Comparison of ENCODE assay signal across 16 mouse cellular contexts in genomic region chr8:111237301-111237700, GRCm38 (mm10). TPM values are rescaled to one million over a fixed set of nuclear protein-coding genes. Genes with fewer than 3 reads are reported as not detected.
DNase-seq lines count a peak whose midpoint lies in the region; ATAC-seq and TF ChIP-seq lines count a peak whose summit lies in the region.
"Had no signal": no experiment of that assay in that cellular context is flagged by ENCODE, and none has a peak within 500 bp of the region (broad histone marks: within the 10 kb centered on the region; RNA-seq: fewer than 3 reads in every experiment).

No protein-coding gene starts in this region.

- TF ChIP-seq EP300 in heart, postnatal 0 days (IDR thresholded peaks at IDR 0.05; ENCODE audit: low read depth), result no peak
- TF ChIP-seq EP300 in MEL (IDR thresholded peaks at IDR 0.05; ENCODE audit: low read depth in 1 of 2, low read length in 2 of 2), result no peak

- DNase-seq in heart, postnatal 0 days (ENCODE audit: low spot score), result no peak
- peak; percentile 22 for DNase-seq in 3134 (ENCODE audit: extremely low read depth, insufficient read length, low spot score)
- DNase-seq in MEL (ENCODE audit: low read depth, low spot score), result peak; percentile 33
- DNase-seq in adrenal gland, postnatal 36 days, result peak; percentile 35 to 48
- no peak for DNase-seq in forebrain, embryonic 10.5 days (ENCODE audit: extremely low spot score, low spot score)
- no peak for DNase-seq in heart, embryonic 10.5 days (ENCODE audit: low spot score)
- no peak for DNase-seq in kidney, adult 18-20 months
- DNase-seq: cerebellum, postnatal 10 days; heart, adult 18-20 months; kidney, adult 11 months; kidney, postnatal 25 days had no signal

- peaks cover 11% of the 10 kb centered on the region for H3K4me1 ChIP-seq in heart, postnatal 0 days (ENCODE audit: control insufficient read depth, insufficient read depth)
- H3K4me1 ChIP-seq in heart, embryonic 12.5 days (replicated peaks), result peaks cover 15% of the 10 kb centered on the region; the same call in 1 of the 2 replicates
- H3K4me1 ChIP-seq in MEL (ENCODE audit: control insufficient read depth in 1 of 2, insufficient read depth in 2 of 2, low read length in 2 of 2), result peaks cover 0 to 5% of the 10 kb centered on the region in 2 experiments; a peak in 2 of 4 replicates
- peaks cover 5% of the 10 kb centered on the region for H3K4me1 ChIP-seq in forebrain, embryonic 10.5 days
- peaks cover 5% of the 10 kb centered on the region; the same call in 1 of the 2 replicates for H3K4me1 ChIP-seq in heart, embryonic 10.5 days
- H3K4me1 ChIP-seq: midbrain, embryonic 12.5 days had no signal

- no peaks in the 10 kb centered on the region for H3K36me3 ChIP-seq in heart, postnatal 0 days (replicated peaks; ENCODE audit: control insufficient read depth, insufficient read depth, low read length)
- no peaks in the 10 kb centered on the region for H3K36me3 ChIP-seq in heart, embryonic 12.5 days
- peaks cover 0 to 16% of the 10 kb centered on the region in 2 experiments; a peak in 2 of 4 replicates for H3K36me3 ChIP-seq in MEL (ENCODE audit: control insufficient read depth in 1 of 2, insufficient read depth in 2 of 2, low read length in 2 of 2)
- H3K36me3 ChIP-seq in forebrain, embryonic 10.5 days (replicated peaks), result no peaks in the 10 kb centered on the region
- H3K36me3 ChIP-seq in heart, embryonic 10.5 days, result no peaks in the 10 kb centered on the region
- H3K36me3 ChIP-seq: embryonic facial prominence, embryonic 13.5 days; heart, embryonic 15.5 days; midbrain, embryonic 12.5 days had no signal

- no peak for TF ChIP-seq RAD21 in MEL (IDR thresholded peaks at IDR 0.05; ENCODE audit: low read depth, low read length)

- no peak overlapping the region for H3K4me2 ChIP-seq in heart, postnatal 0 days (ENCODE audit: low read depth, low read length)
- H3K4me2 ChIP-seq in heart, embryonic 12.5 days, result no peak overlapping the region
- H3K4me2 ChIP-seq: embryonic facial prominence, embryonic 13.5 days; heart, embryonic 15.5 days; midbrain, embryonic 12.5 days had no signal

- no peak for ATAC-seq in heart, postnatal 0 days (ENCODE audit: insufficient read depth, low read depth)
- no peak for ATAC-seq in heart, embryonic 12.5 days (ENCODE audit: insufficient number of reproducible peaks, low FRiP score)
- ATAC-seq: forebrain, embryonic 16.5 days had no signal

- TF ChIP-seq POLR2A in MEL (IDR thresholded peaks at IDR 0.05; ENCODE audit: control insufficient read depth in 1 of 2, insufficient read depth in 1 of 2, low read depth in 1 of 2, low read length in 2 of 2, poor library complexity in 1 of 2), result no peak

- H3K27ac ChIP-seq in heart, postnatal 0 days (ENCODE audit: low read depth), result peak overlapping the region; percentile 31; the same call in 1 of the 2 replicates
- no peak overlapping the region for H3K27ac ChIP-seq in heart, embryonic 12.5 days (ENCODE audit: poor library complexity, severe bottlenecking)
- no peak overlapping the region for H3K27ac ChIP-seq in MEL (ENCODE audit: control insufficient read depth, low read depth, low read length)
- H3K27ac ChIP-seq in forebrain, embryonic 10.5 days, result no peak overlapping the region
- no peak overlapping the region for H3K27ac ChIP-seq in heart, embryonic 10.5 days
- H3K27ac ChIP-seq: embryonic facial prominence, embryonic 13.5 days; heart, embryonic 15.5 days; midbrain, embryonic 12.5 days had no signal

- H3K27me3 ChIP-seq in heart, postnatal 0 days (ENCODE audit: control insufficient read depth, insufficient read depth, low read length), result no peaks in the 10 kb centered on the region
- no peaks in the 10 kb centered on the region for H3K27me3 ChIP-seq in heart, embryonic 12.5 days (replicated peaks)
- no peaks in the 10 kb centered on the region for H3K27me3 ChIP-seq in MEL (ENCODE audit: control insufficient read depth in 1 of 2, insufficient read depth in 2 of 2, low read length in 2 of 2)
- H3K27me3 ChIP-seq in forebrain, embryonic 10.5 days (ENCODE audit: poor library complexity, severe bottlenecking), result no peaks in the 10 kb centered on the region
- no peaks in the 10 kb centered on the region for H3K27me3 ChIP-seq in heart, embryonic 10.5 days (ENCODE audit: insufficient read depth, poor library complexity, severe bottlenecking)
- H3K27me3 ChIP-seq: embryonic facial prominence, embryonic 13.5 days; heart, embryonic 15.5 days; midbrain, embryonic 12.5 days had no signal

- WGBS in heart, postnatal 0 days, result 70% methylated on average over 3 of the region's 3 CpGs
- WGBS in heart, embryonic 12.5 days, result 82% methylated on average over 3 of the region's 3 CpGs
- 82% methylated on average over 3 of the region's 3 CpGs for WGBS in forebrain, embryonic 10.5 days
- WGBS in heart, embryonic 10.5 days, result 84% methylated on average over 3 of the region's 3 CpGs

- no peak for TF ChIP-seq CTCF in heart, postnatal 0 days (IDR thresholded peaks at IDR 0.05; ENCODE audit: low read depth)
- no peak for TF ChIP-seq CTCF in MEL (IDR thresholded peaks at IDR 0.05 in 2 of 3, conservative IDR thresholded peaks at IDR 0.05 in 1 of 3; ENCODE audit: control insufficient read depth in 1 of 3, insufficient read depth in 1 of 3, low read depth in 2 of 3, low read length in 3 of 3, poor library complexity in 1 of 3, severe bottlenecking in 1 of 3)

- no peak overlapping the region for H3K9ac ChIP-seq in heart, postnatal 0 days (replicated peaks; ENCODE audit: low read depth, low read length)
- no peak overlapping the region for H3K9ac ChIP-seq in heart, embryonic 12.5 days
- no peak overlapping the region for H3K9ac ChIP-seq in MEL (ENCODE audit: control insufficient read depth, low read depth, low read length, poor library complexity, severe bottlenecking)
- H3K9ac ChIP-seq: embryonic facial prominence, embryonic 13.5 days; heart, embryonic 15.5 days; midbrain, embryonic 12.5 days had no signal

- no peaks in the 10 kb centered on the region for H3K9me3 ChIP-seq in heart, postnatal 0 days (replicated peaks; ENCODE audit: control insufficient read depth, low read length)
- H3K9me3 ChIP-seq in heart, embryonic 12.5 days (replicated peaks), result no peaks in the 10 kb centered on the region
- no peaks in the 10 kb centered on the region for H3K9me3 ChIP-seq in MEL (replicated peaks; ENCODE audit: insufficient read depth, low read length)
- H3K9me3 ChIP-seq in forebrain, embryonic 10.5 days, result no peaks in the 10 kb centered on the region
- no peaks in the 10 kb centered on the region for H3K9me3 ChIP-seq in heart, embryonic 10.5 days
- H3K9me3 ChIP-seq: embryonic facial prominence, embryonic 13.5 days; heart, embryonic 15.5 days; midbrain, embryonic 12.5 days had no signal

- H3K79me2 ChIP-seq in MEL (ENCODE audit: control insufficient read depth, insufficient read depth, low read length, poor library complexity), result peaks cover 6% of the 10 kb centered on the region; the same call in 1 of the 2 replicates

- H3K4me3 ChIP-seq in heart, postnatal 0 days (ENCODE audit: low read depth, low read length), result no peak overlapping the region
- no peak overlapping the region for H3K4me3 ChIP-seq in heart, embryonic 12.5 days
- H3K4me3 ChIP-seq in MEL (ENCODE audit: control insufficient read depth in 1 of 2, insufficient read depth in 1 of 2, low read depth in 2 of 2, low read length in 2 of 2), result no peak overlapping the region
- H3K4me3 ChIP-seq in forebrain, embryonic 10.5 days, result no peak overlapping the region
- no peak overlapping the region for H3K4me3 ChIP-seq in heart, embryonic 10.5 days
- H3K4me3 ChIP-seq: embryonic facial prominence, embryonic 13.5 days; heart, embryonic 15.5 days; midbrain, embryonic 12.5 days had no signal

TF ChIP-seq in MEL, 35 proteins besides CTCF, POLR2A, EP300 and RAD21:
- no peak for TF ChIP-seq POLR2AphosphoS2 (IDR thresholded peaks at IDR 0.05; ENCODE audit: low read length)
- TF ChIP-seq SIN3A (IDR thresholded peaks at IDR 0.05; ENCODE audit: low read length), result no peak
- no peak for TF ChIP-seq CHD2 (IDR thresholded peaks at IDR 0.05; ENCODE audit: low read length)
- no peak for TF ChIP-seq ZNF384 (IDR thresholded peaks at IDR 0.05; ENCODE audit: low read depth, low read length)
- no peak for TF ChIP-seq BHLHE40 (IDR thresholded peaks at IDR 0.05; ENCODE audit: borderline replicate concordance, low read depth, low read length)
- no peak for TF ChIP-seq GABPA (IDR thresholded peaks at IDR 0.05; ENCODE audit: low read depth, low read length)
- TF ChIP-seq ZMIZ1 (IDR thresholded peaks at IDR 0.05; ENCODE audit: low read depth, low read length), result no peak
- no peak for TF ChIP-seq UBTF (IDR thresholded peaks at IDR 0.05; ENCODE audit: borderline replicate concordance, insufficient read depth, low read depth, low read length)
- TF ChIP-seq SMC3 (IDR thresholded peaks at IDR 0.05; ENCODE audit: low read depth, low read length), result no peak
- no peak for TF ChIP-seq CHD1 (IDR thresholded peaks at IDR 0.05; ENCODE audit: low read depth, low read length)
- TF ChIP-seq KAT2A (conservative IDR thresholded peaks at IDR 0.05; ENCODE audit: low read depth, low read length), result no peak
- TF ChIP-seq TCF12 (IDR thresholded peaks at IDR 0.05; ENCODE audit: low read depth, low read length), result no peak
- no peak for TF ChIP-seq GATA1 (IDR thresholded peaks at IDR 0.05; ENCODE audit: low read depth, low read length)
- TF ChIP-seq ELF1 (IDR thresholded peaks at IDR 0.05; ENCODE audit: low read depth, low read length), result no peak
- TF ChIP-seq E2F4 (IDR thresholded peaks at IDR 0.05; ENCODE audit: borderline replicate concordance, low read depth, low read length), result no peak

RNA-seq across cellular contexts. Expression of gene Glg1, which starts 21.7 kb away (rescaled TPM):
- total RNA-seq in heart, postnatal 0 days (2014; rRNA removed; ENCODE audit: low replicate concordance), result 30.5 and 41.9 TPM in 2 replicates
- polyA plus RNA-seq in heart, postnatal 0 days (2015; fragmentation: Nextera tagmentation; extraction: Ambion mirVana), result 37.1 and 38.2 TPM in 2 replicates
- 91.2 and 94.3 TPM in 2 replicates for polyA plus RNA-seq in heart, embryonic 12.5 days (2016; fragmentation: Nextera tagmentation; extraction: Ambion mirVana)
- total RNA-seq in MEL (2012; rRNA removed), result 15.9 and 20.2 TPM in 2 replicates
- polyA plus RNA-seq in MEL (2012; ENCODE audit: insufficient read depth in 1 of 2, insufficient read length in 2 of 2, low read depth in 1 of 2, low replicate concordance in 2 of 2, missing spikeins in 1 of 2), result 10 to 100 TPM; 34.3 to 37.2 TPM
- 100 to 1,000 TPM; 116 to 123 TPM for total RNA-seq in adrenal gland, postnatal 36 days (2021)
- 53.0 and 57.0 TPM in 2 replicates for polyA plus RNA-seq in forebrain, embryonic 10.5 days (2016; fragmentation: Nextera tagmentation; extraction: Ambion mirVana)
- 61.5 and 70.4 TPM in 2 replicates for polyA plus RNA-seq in heart, embryonic 10.5 days (2016; fragmentation: Nextera tagmentation; extraction: Ambion mirVana)

Comparison
In these comparisons a context has a peak if more than half of its experiments do, and no peak if none do; other contexts are left out.
1. DNase-seq: peak in 3134 (single experiment), MEL (single experiment) and adrenal gland, postnatal 36 days (2 of 2); none in heart, postnatal 0 days (single experiment), forebrain, embryonic 10.5 days (single experiment), heart, embryonic 10.5 days (single experiment) and kidney, adult 18-20 months (single experiment).